Mouse (Mus musculus) MEL (cell line): ENCODE results near the gene Agpat4.

Experiments used
- CHD1 ChIP-seq: IDR thresholded peaks from 2 replicates; pipeline ENCODE4 v1.6.1; 2012; ENCODE audit warnings: low read depth, mild to moderate bottlenecking, inconsistent platforms, low read length, improper control_type of control experiment
- CTCF ChIP-seq, 3 experiments: IDR thresholded peaks in 2 of 3; conservative IDR thresholded peaks in 1 of 3; 2 replicates each; pipeline ENCODE4 v1.5.1; 2011 to 2012; ENCODE audit warnings: low read length in 3 of 3, low read depth in 2 of 3, mild to moderate bottlenecking in 2 of 3, improper control_type of control experiment in 1 of 3, inconsistent platforms in 1 of 3, mixed read lengths in 1 of 3, moderate library complexity in 1 of 3; ENCODE audit not compliant: control insufficient read depth in 1 of 3, insufficient read depth in 1 of 3, poor library complexity in 1 of 3, severe bottlenecking in 1 of 3
- E2F4 ChIP-seq: IDR thresholded peaks from 2 replicates; pipeline ENCODE4 v1.6.1; 2011; ENCODE audit warnings: low read depth, low read length, improper control_type of control experiment, borderline replicate concordance
- EP300 ChIP-seq, 2 experiments: IDR thresholded peaks; 2 replicates each; pipeline ENCODE4 v1.6.1; 2011; ENCODE audit warnings: improper control_type of control experiment in 2 of 2, low read length in 2 of 2, low read depth in 1 of 2, mild to moderate bottlenecking in 1 of 2
- GATA1 ChIP-seq: IDR thresholded peaks from 2 replicates; pipeline ENCODE4 v1.6.1; 2011; ENCODE audit warnings: low read depth, low read length, improper control_type of control experiment
- HCFC1 ChIP-seq: IDR thresholded peaks from 2 replicates; pipeline ENCODE4 v1.6.1; 2012; ENCODE audit warnings: low read depth, mild to moderate bottlenecking, inconsistent platforms, low read length, improper control_type of control experiment, moderate library complexity
- MAFK ChIP-seq: IDR thresholded peaks from 2 replicates; pipeline ENCODE4 v1.6.1; 2011; ENCODE audit warnings: low read depth, mild to moderate bottlenecking, low read length, improper control_type of control experiment, borderline replicate concordance
- NRF1 ChIP-seq: IDR thresholded peaks from 2 replicates; pipeline ENCODE4 v1.6.1; 2014; ENCODE audit warnings: low read depth, mild to moderate bottlenecking, inconsistent platforms, low read length, improper control_type of control experiment, moderate library complexity; ENCODE audit not compliant: poor library complexity, insufficient read depth, severe bottlenecking
- POLR2A ChIP-seq, 2 experiments: IDR thresholded peaks; 2 replicates each; pipeline ENCODE4 v1.6.1; 2011 to 2012; ENCODE audit warnings: low read length in 2 of 2, mild to moderate bottlenecking in 2 of 2, control low read depth in 1 of 2, improper control_type of control experiment in 1 of 2, low read depth in 1 of 2, moderate library complexity in 1 of 2; ENCODE audit not compliant: control insufficient read depth in 1 of 2, insufficient read depth in 1 of 2, poor library complexity in 1 of 2
- POLR2AphosphoS2 ChIP-seq: IDR thresholded peaks from 2 replicates; pipeline ENCODE4 v1.6.1; 2011; ENCODE audit warnings: low read length, improper control_type of control experiment
- SIN3A ChIP-seq: IDR thresholded peaks from 2 replicates; pipeline ENCODE4 v1.6.1; 2012; ENCODE audit warnings: low read length, improper control_type of control experiment, inconsistent platforms
- TAL1 ChIP-seq: IDR thresholded peaks from 2 replicates; pipeline ENCODE4 v1.6.1; 2012; ENCODE audit warnings: mild to moderate bottlenecking, inconsistent platforms, low read length, moderate library complexity, mixed read lengths
- TCF12 ChIP-seq: IDR thresholded peaks from 2 replicates; pipeline ENCODE4 v1.6.1; 2014; ENCODE audit warnings: low read depth, mild to moderate bottlenecking, inconsistent platforms, low read length, improper control_type of control experiment, moderate library complexity

GRCm38 (mm10) chr17:12261376-12261775 lies 142.9 kb downstream of the Agpat4 start:
- TF ChIP-seq EP300 (IDR thresholded peaks at IDR 0.05; ENCODE audit: low read depth in 1 of 2, low read length in 2 of 2): no peak
- TF ChIP-seq POLR2AphosphoS2: no peak
- TF ChIP-seq SIN3A: no peak
- TF ChIP-seq CTCF (IDR thresholded peaks at IDR 0.05 in 2 of 3, conservative IDR thresholded peaks at IDR 0.05 in 1 of 3; ENCODE audit: control insufficient read depth in 1 of 3, insufficient read depth in 1 of 3, low read depth in 2 of 3, low read length in 3 of 3, poor library complexity in 1 of 3, severe bottlenecking in 1 of 3): no peak
- TF ChIP-seq POLR2A (IDR thresholded peaks at IDR 0.05; ENCODE audit: control insufficient read depth in 1 of 2, insufficient read depth in 1 of 2, low read depth in 1 of 2, low read length in 2 of 2, poor library complexity in 1 of 2): no peak
- TF ChIP-seq CHD1: no peak
- no peak for TF ChIP-seq TCF12
- TF ChIP-seq NRF1: no peak
- TF ChIP-seq MAFK: no peak
- no peak for TF ChIP-seq TAL1
- no peak for TF ChIP-seq E2F4
- no peak for TF ChIP-seq GATA1
- TF ChIP-seq HCFC1: no peak
